In genomic region chr3:97751566-97751965, GRCm38 (mm10) we compare ENCODE assay signal across 24 mouse cellular contexts.
A peak's percentile ranks its signal among the peaks of the same experiment; 100 is the strongest.
DNase-seq lines count a peak whose midpoint lies in the region; ATAC-seq and TF ChIP-seq lines count a peak whose summit lies in the region.
"Had no signal": no experiment of that assay in that cellular context is flagged by ENCODE, and none has a peak within 500 bp of the region (broad histone marks: within the 10 kb centered on the region; RNA-seq: fewer than 3 reads in every experiment).

No protein-coding gene starts in this region.

- no peaks in the 10 kb centered on the region for H3K9me3 ChIP-seq in midbrain, embryonic 11.5 days (ENCODE audit: control insufficient read depth, low read length)
- H3K9me3 ChIP-seq in midbrain, postnatal 0 days (ENCODE audit: low read length): no peaks in the 10 kb centered on the region
- H3K9me3 ChIP-seq in ES-Bruce4 (replicated peaks; ENCODE audit: control insufficient read depth, insufficient read depth, low read length, poor library complexity, severe bottlenecking): no peaks in the 10 kb centered on the region
- no peaks in the 10 kb centered on the region for H3K9me3 ChIP-seq in forebrain, embryonic 16.5 days (ENCODE audit: control insufficient read depth, low read length)
- H3K9me3 ChIP-seq: forebrain, embryonic 10.5 days; forebrain, embryonic 13.5 days; heart, embryonic 10.5 days; hindbrain, embryonic 12.5 days; hindbrain, embryonic 15.5 days had no signal

- no peak for TF ChIP-seq POLR2A in ES-Bruce4 (IDR thresholded peaks at IDR 0.05; ENCODE audit: insufficient read depth, low read length)

- no peak overlapping the region for H3K27ac ChIP-seq in midbrain, embryonic 11.5 days (ENCODE audit: low read depth, low read length)
- H3K27ac ChIP-seq in midbrain, postnatal 0 days (ENCODE audit: low read depth, low read length): no peak overlapping the region
- H3K27ac ChIP-seq in ES-Bruce4 (ENCODE audit: insufficient read depth, low read length): no peak overlapping the region
- H3K27ac ChIP-seq in forebrain, embryonic 16.5 days (ENCODE audit: low read length): no peak overlapping the region
- H3K27ac ChIP-seq: forebrain, embryonic 10.5 days; forebrain, embryonic 13.5 days; gastrocnemius, adult 2 months; heart, adult 2 months; heart, embryonic 10.5 days; hindbrain, embryonic 12.5 days; hindbrain, embryonic 15.5 days had no signal

- no peak for TF ChIP-seq CTCF in midbrain, postnatal 0 days (IDR thresholded peaks at IDR 0.05)
- TF ChIP-seq CTCF in ES-Bruce4 (IDR thresholded peaks at IDR 0.05; ENCODE audit: low read depth, low read length): no peak

- TF ChIP-seq EP300 in ES-Bruce4 (IDR thresholded peaks at IDR 0.05; ENCODE audit: insufficient read depth, low read depth, low read length): no peak

- H3K36me3 ChIP-seq in midbrain, embryonic 11.5 days (ENCODE audit: control insufficient read depth, insufficient read depth, low read length): peaks cover 23% of the 10 kb centered on the region
- H3K36me3 ChIP-seq in midbrain, postnatal 0 days (ENCODE audit: insufficient read depth, low read length): peaks cover 85% of the 10 kb centered on the region
- peaks cover 6% of the 10 kb centered on the region; the same call in 1 of the 2 replicates for H3K36me3 ChIP-seq in ES-Bruce4 (ENCODE audit: control insufficient read depth, insufficient read depth, low read length, poor library complexity, severe bottlenecking)
- peaks cover 73% of the 10 kb centered on the region for H3K36me3 ChIP-seq in forebrain, embryonic 16.5 days (ENCODE audit: control insufficient read depth, insufficient read depth)

- no peak overlapping the region for H3K4me2 ChIP-seq in midbrain, embryonic 11.5 days
- no peak overlapping the region for H3K4me2 ChIP-seq in midbrain, postnatal 0 days (ENCODE audit: low read depth, low read length, poor library complexity, severe bottlenecking)
- no peak overlapping the region for H3K4me2 ChIP-seq in forebrain, embryonic 16.5 days (ENCODE audit: low read length)
- H3K4me2 ChIP-seq: forebrain, embryonic 13.5 days; hindbrain, embryonic 12.5 days; hindbrain, embryonic 15.5 days had no signal

- 92% methylated on average over 21 of the region's 21 CpGs for WGBS in midbrain, embryonic 11.5 days
- 95% methylated on average over 21 of the region's 21 CpGs for WGBS in midbrain, postnatal 0 days
- WGBS in forebrain, embryonic 16.5 days: 96% methylated on average over 21 of the region's 21 CpGs

- no peaks in the 10 kb centered on the region for H3K4me1 ChIP-seq in midbrain, embryonic 11.5 days (ENCODE audit: control insufficient read depth, insufficient read depth, low read length)
- H3K4me1 ChIP-seq in midbrain, postnatal 0 days (ENCODE audit: insufficient read depth, low read length): no peaks in the 10 kb centered on the region
- no peaks in the 10 kb centered on the region for H3K4me1 ChIP-seq in ES-Bruce4 (ENCODE audit: control insufficient read depth, insufficient read depth, low read length)
- H3K4me1 ChIP-seq in forebrain, embryonic 16.5 days (replicated peaks; ENCODE audit: control insufficient read depth, insufficient read depth, low read length): no peaks in the 10 kb centered on the region
- H3K4me1 ChIP-seq: forebrain, embryonic 10.5 days; forebrain, embryonic 13.5 days; heart, embryonic 10.5 days; hindbrain, embryonic 12.5 days; hindbrain, embryonic 15.5 days had no signal

- no peak for ATAC-seq in midbrain, embryonic 11.5 days (ENCODE audit: low FRiP score)
- no peak for ATAC-seq in midbrain, postnatal 0 days (ENCODE audit: low FRiP score)
- no peak for ATAC-seq in forebrain, embryonic 16.5 days
- ATAC-seq: forebrain, embryonic 13.5 days; forebrain, postnatal 0 days; intestine, postnatal 0 days had no signal

- H3K27me3 ChIP-seq in midbrain, embryonic 11.5 days (ENCODE audit: control insufficient read depth, insufficient read depth, low read length): no peaks in the 10 kb centered on the region
- H3K27me3 ChIP-seq in midbrain, postnatal 0 days (ENCODE audit: insufficient read depth, low read length): no peaks in the 10 kb centered on the region
- no peaks in the 10 kb centered on the region for H3K27me3 ChIP-seq in ES-Bruce4 (ENCODE audit: control insufficient read depth, insufficient read depth, low read length, poor library complexity, severe bottlenecking)
- H3K27me3 ChIP-seq in forebrain, embryonic 16.5 days (replicated peaks; ENCODE audit: control insufficient read depth, insufficient read depth, low read length): no peaks in the 10 kb centered on the region
- H3K27me3 ChIP-seq: CH12.LX; forebrain, embryonic 13.5 days; hindbrain, embryonic 12.5 days; hindbrain, embryonic 15.5 days had no signal

- peak; percentile 35 for DNase-seq in midbrain, embryonic 11.5 days (ENCODE audit: low spot score, missing footprints)
- DNase-seq in midbrain, postnatal 0 days (ENCODE audit: low spot score): no peak
- DNase-seq in R1 (ENCODE audit: low read depth, low spot score): peak; percentile 75
- DNase-seq in cerebellum, adult 18-20 months: no peak
- DNase-seq: adrenal gland, adult 8-10 months; adrenal gland, postnatal 25 days; B cell, adult 2 months; cerebellum, adult 11-12 months; cerebellum, adult 9-10 months; cerebellum, postnatal 14 days; forebrain, postnatal 0 days; gastrocnemius, adult 2 months; gastrocnemius, postnatal 14 days; heart, adult 2 months; kidney, adult 2 months had no signal

- H3K9ac ChIP-seq in midbrain, embryonic 11.5 days (ENCODE audit: low read length): no peak overlapping the region
- no peak overlapping the region for H3K9ac ChIP-seq in midbrain, postnatal 0 days (replicated peaks; ENCODE audit: low read length, poor library complexity, severe bottlenecking)
- peak overlapping the region; percentile 40; the same call in 1 of the 2 replicates for H3K9ac ChIP-seq in ES-Bruce4 (ENCODE audit: low read depth, poor library complexity, severe bottlenecking)
- H3K9ac ChIP-seq in forebrain, embryonic 16.5 days (replicated peaks; ENCODE audit: low read depth, low read length): no peak overlapping the region
- H3K9ac ChIP-seq: forebrain, embryonic 13.5 days; forebrain, postnatal 0 days; hindbrain, embryonic 12.5 days; hindbrain, embryonic 15.5 days had no signal

- no peak overlapping the region for H3K4me3 ChIP-seq in midbrain, embryonic 11.5 days (ENCODE audit: low read depth, low read length)
- no peak overlapping the region for H3K4me3 ChIP-seq in midbrain, postnatal 0 days (ENCODE audit: low read depth, low read length)
- peak overlapping the region; percentile 66 for H3K4me3 ChIP-seq in ES-Bruce4 (ENCODE audit: low read depth, low read length)
- H3K4me3 ChIP-seq in forebrain, embryonic 16.5 days (replicated peaks; ENCODE audit: low read length): no peak overlapping the region
- H3K4me3 ChIP-seq: forebrain, embryonic 10.5 days; forebrain, embryonic 13.5 days; gastrocnemius, adult 2 months; heart, adult 2 months; heart, embryonic 10.5 days; hindbrain, embryonic 12.5 days; hindbrain, embryonic 15.5 days had no signal

Comparison
In these comparisons a context has a peak if more than half of its experiments do, and no peak if none do; other contexts are left out.
1. DNase-seq: peak in midbrain, embryonic 11.5 days (single experiment) and R1 (single experiment); none in midbrain, postnatal 0 days (single experiment) and cerebellum, adult 18-20 months (0 of 2).